Mouse (Mus musculus) heart, adult 10 weeks (tissue): ENCODE data around the gene Glo1. TPM values are rescaled to one million over a fixed set of nuclear protein-coding genes. Genes with fewer than 3 reads are reported as not detected.

Source experiments
- polyA plus RNA-seq: library from polyadenylated mRNA; stranded (reverse); fragments of 350-450 nt; fragmentation: Illumina TruSeq; extraction: RNeasy Lipid Tissue Mini Kit (QIAGEN cat#74804); gene quantifications from one replicate; pipeline ENCODE4 v1.2.3, GENCODE M21; 2014; ENCODE audit warnings: low read depth, low replicate concordance

The Glo1 gene
- 153 TPM for polyA plus RNA-seq

GRCm38 (mm10) chr17:30626719-30627118 is at the start of gene Glo1:
Glo1 (minus strand) TSS chr17:30626871.

GRCm38 (mm10) chr17:30624132-30624531 is 2.5 kb downstream of the Glo1 start, which contains the start of gene Dnah8:
Dnah8 (plus strand) TSS chr17:30624354.

GRCm38 (mm10) chr17:30575941-30576773 is 50.5 kb downstream of the Glo1 start, which contains the start of gene Btbd9:
Btbd9 (minus strand) TSS chr17:30576488.

Other genes with a start within 250 kb of the Glo1 start
- gene Btbd9, start 50.4 kb downstream of the Glo1 start, polyA plus RNA-seq = 9.7 TPM
- gene Dnah8, start 2.5 kb downstream of the Glo1 start, polyA plus RNA-seq = 0.37 TPM